Mouse (Mus musculus): ENCODE data around the gene Ajap1. TPM values are rescaled to one million over a fixed set of nuclear protein-coding genes. Genes with fewer than 3 reads are reported as not detected.

The Ajap1 gene
- polyA plus RNA-seq, 1 experiment = 18.6 TPM

DNA sequence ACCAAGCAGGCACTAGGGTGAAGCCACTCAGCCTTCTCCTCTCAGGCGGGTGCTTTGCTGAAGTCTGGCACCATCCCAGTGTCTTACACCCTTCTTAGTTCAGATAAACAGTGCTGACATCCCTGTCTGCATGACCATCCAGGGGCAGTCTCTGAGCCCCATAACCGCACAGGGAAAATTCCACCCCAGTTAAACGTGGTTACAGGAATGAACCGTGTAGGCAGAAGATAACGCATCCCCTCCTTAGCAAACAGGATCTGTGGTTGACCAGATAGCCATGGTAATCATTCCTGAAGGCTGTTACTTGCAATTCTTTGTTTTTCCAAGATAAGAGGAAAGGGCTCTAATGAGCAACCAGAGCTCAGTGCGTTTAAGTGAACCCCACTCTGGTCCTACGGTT lies 19.3 kb upstream of the Ajap1 start:
- Histone ChIP-seq H3K27me3 (ENCODE audit: control insufficient read depth, insufficient read depth, low read length) (no peaks in the 10 kb centered on the region), H3K4me3 (replicated peaks; ENCODE audit: insufficient read depth, low read depth, low read length) (no peak overlapping the region), H3K27ac (ENCODE audit: insufficient read depth, low read length) (no peak overlapping the region), H3K4me1 (ENCODE audit: control insufficient read depth, insufficient read depth, low read length) (no peaks in the 10 kb centered on the region)
- 86% methylated on average over 7 of the region's 7 CpGs for WGBS
- no peak for DNase-seq
- TF ChIP-seq POLR2A (IDR thresholded peaks at IDR 0.05; ENCODE audit: borderline replicate concordance, insufficient read depth, low read length) (no peak), CTCF (IDR thresholded peaks at IDR 0.05; ENCODE audit: borderline replicate concordance, insufficient read depth, low read depth, low read length) (no peak)

DNA sequence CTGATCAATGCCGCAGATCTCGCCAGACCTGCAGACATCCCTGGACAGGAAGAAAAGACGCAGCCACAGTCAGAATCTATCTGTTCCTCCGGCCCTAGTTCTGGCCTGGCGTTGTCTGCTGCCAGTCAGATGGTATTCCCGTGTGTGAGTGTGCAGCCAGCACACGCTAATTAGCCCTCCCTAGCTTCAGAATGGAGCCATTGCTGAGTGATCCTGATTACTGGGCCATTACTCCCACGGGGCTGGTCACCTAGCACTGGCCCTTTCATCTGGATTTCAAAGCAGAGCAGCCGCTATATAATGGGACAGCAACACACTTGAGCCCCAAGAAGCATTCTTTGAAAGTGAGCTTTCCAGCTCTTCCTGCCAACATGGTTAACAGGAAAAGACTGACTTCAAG lies 9.8 kb upstream of the Ajap1 start:
- H3K4me3 ChIP-seq (replicated peaks; ENCODE audit: insufficient read depth, low read depth, low read length) = no peak overlapping the region
- no peak overlapping the region for H3K27ac ChIP-seq (ENCODE audit: insufficient read depth, low read length)
- 50% methylated on average over 9 of the region's 9 CpGs for WGBS
- DNase-seq = no peak
- no peaks in the 10 kb centered on the region for H3K4me1 ChIP-seq (ENCODE audit: control insufficient read depth, insufficient read depth, low read length)
- TF ChIP-seq CTCF (IDR thresholded peaks at IDR 0.05; ENCODE audit: borderline replicate concordance, insufficient read depth, low read depth, low read length) = no peak
- no peak for TF ChIP-seq POLR2A (IDR thresholded peaks at IDR 0.05; ENCODE audit: borderline replicate concordance, insufficient read depth, low read length)
- no peaks in the 10 kb centered on the region for H3K27me3 ChIP-seq (ENCODE audit: control insufficient read depth, insufficient read depth, low read length)

DNA sequence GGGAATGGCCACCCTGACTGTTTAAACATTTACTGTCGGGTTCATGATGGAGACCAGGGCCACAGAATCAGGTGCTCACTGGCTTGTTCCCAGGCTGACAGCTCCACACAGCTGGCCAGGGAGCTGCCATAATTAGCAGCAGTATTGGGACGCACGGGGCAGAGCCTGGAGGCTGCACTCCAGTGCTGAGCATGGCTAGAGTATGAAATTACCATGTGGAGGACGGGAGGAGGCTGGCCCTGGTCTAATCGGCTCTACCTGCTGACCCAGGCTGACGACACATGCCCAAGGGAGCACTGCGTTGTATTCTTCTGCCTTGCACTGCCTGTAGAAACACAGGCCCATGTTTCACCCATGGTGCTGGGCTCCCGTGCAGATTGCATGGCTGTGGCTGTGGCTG lies 6.5 kb upstream of the Ajap1 start:
- H3K27me3 ChIP-seq (ENCODE audit: control insufficient read depth, insufficient read depth, low read length) = 0 out of 2 replicates have a peak, but pooled peaks cover 1% of the 10 kb centered on the region
- no peak overlapping the region for H3K27ac ChIP-seq (ENCODE audit: insufficient read depth, low read length)
- TF ChIP-seq POLR2A (IDR thresholded peaks at IDR 0.05; ENCODE audit: borderline replicate concordance, insufficient read depth, low read length) (no peak), CTCF (IDR thresholded peaks at IDR 0.05; ENCODE audit: borderline replicate concordance, insufficient read depth, low read depth, low read length) (no peak)
- no peak for DNase-seq
- WGBS = 82% methylated on average over 8 of the region's 8 CpGs
- no peaks in the 10 kb centered on the region for H3K4me1 ChIP-seq (ENCODE audit: control insufficient read depth, insufficient read depth, low read length)
- no peak overlapping the region for H3K4me3 ChIP-seq (replicated peaks; ENCODE audit: insufficient read depth, low read depth, low read length)

DNA sequence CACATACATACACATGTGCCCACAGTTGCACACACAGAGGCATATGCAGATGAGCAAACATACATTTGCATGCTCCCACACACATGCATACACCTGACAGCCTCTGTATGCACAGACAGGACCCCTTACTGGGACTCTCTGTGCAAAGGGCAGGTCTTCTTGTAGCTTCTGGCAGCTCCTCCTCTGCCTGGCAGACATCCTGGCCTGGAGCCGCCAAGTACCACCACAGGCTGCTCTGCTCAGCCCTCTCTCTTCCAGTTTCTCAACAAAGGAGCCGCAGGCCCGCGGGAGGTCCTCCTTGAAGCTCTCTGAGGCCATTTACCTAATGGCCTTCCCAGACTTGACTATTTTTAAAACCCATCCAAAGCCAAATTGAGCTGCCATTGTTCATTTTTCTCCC lies 3.3 kb upstream of the Ajap1 start:
- no peak overlapping the region for H3K27ac ChIP-seq (ENCODE audit: insufficient read depth, low read length)
- TF ChIP-seq CTCF (IDR thresholded peaks at IDR 0.05; ENCODE audit: borderline replicate concordance, insufficient read depth, low read depth, low read length) (no peak), POLR2A (IDR thresholded peaks at IDR 0.05; ENCODE audit: borderline replicate concordance, insufficient read depth, low read length) (no peak)
- DNase-seq = no peak
- no peak overlapping the region for H3K4me3 ChIP-seq (replicated peaks; ENCODE audit: insufficient read depth, low read depth, low read length)
- peaks cover 1% of the 10 kb centered on the region; the same call in 1 of the 2 replicates for H3K27me3 ChIP-seq (ENCODE audit: control insufficient read depth, insufficient read depth, low read length)
- 33% methylated on average over 4 of the region's 4 CpGs for WGBS
- no peaks in the 10 kb centered on the region for H3K4me1 ChIP-seq (ENCODE audit: control insufficient read depth, insufficient read depth, low read length)

DNA sequence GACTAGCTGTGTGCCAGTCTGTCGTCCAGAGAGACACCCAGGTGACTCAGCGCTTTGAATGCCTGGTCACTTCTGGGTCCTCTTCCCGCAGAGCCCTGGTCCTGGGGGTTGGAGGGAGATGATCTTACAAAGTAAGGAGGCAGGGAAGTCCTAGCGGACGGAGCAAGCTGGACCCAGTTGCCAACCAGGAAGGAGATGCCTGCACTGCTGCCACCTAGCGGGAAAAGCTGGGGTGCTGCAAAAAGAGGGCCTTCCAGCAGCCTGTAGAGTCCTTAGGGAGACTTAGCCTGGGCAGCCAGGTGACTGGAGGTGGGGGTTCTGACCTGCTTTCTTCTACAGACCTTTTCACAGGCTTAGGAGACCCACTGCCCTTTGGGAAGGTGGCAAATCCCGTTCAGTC lies 1.8 kb upstream of the Ajap1 start:
- Histone ChIP-seq H3K27ac (ENCODE audit: insufficient read depth, low read length) (no peak overlapping the region), H3K4me3 (replicated peaks; ENCODE audit: insufficient read depth, low read depth, low read length) (no peak overlapping the region), H3K27me3 (ENCODE audit: control insufficient read depth, insufficient read depth, low read length) (peaks cover 1% of the 10 kb centered on the region; the same call in 1 of the 2 replicates), H3K4me1 (ENCODE audit: control insufficient read depth, insufficient read depth, low read length) (no peaks in the 10 kb centered on the region)
- no peak for TF ChIP-seq POLR2A (IDR thresholded peaks at IDR 0.05; ENCODE audit: borderline replicate concordance, insufficient read depth, low read length)
- TF ChIP-seq CTCF (IDR thresholded peaks at IDR 0.05; ENCODE audit: borderline replicate concordance, insufficient read depth, low read depth, low read length) = peak; percentile 80
- 2% methylated on average over 7 of the region's 7 CpGs for WGBS
- DNase-seq = peak; percentile 68 to 80

DNA sequence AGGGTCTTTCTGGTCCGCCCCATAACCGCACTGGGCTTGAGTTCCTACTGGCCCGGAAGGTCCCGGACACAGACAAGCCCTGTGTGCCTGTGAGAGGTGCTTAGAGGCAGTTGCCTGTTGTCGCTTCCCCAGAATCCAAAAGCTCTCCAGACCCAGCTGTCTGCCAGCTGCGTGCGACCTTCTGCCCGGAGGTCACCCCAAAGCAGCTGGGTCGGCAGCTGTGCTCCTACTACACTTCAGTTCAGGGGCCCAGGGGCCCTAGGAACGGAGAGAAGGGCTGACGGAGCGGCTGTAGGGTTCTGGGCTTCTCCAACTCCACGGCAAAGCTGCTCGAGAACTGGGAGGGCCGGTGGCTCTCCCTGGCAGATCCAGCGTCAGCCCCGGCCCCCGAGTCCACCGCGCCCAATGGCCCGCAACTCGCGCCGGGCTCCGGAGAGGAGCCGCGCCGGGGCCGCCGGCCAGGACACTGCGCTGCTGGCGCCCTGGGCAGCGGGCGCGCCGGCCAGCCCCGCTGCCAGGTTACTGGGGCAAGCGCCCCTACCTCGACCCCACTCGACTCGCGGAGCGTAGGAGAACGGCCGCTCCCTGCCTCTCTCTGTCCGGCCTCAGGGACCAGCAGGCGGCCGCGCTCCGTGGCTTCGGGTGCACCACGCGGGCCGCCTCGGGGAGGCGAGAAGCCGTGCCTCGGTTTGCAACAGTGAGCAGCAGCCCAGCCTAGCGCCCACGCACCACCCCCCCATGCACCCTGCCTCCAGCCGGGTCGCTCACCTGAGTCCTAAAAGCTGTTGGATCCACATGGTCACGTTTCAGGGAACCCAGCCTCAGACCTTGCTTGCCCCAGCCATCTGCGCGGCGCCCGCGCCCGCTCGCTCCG lies 1.0 kb downstream of the Ajap1 start:
- no peak for DNase-seq
- Histone ChIP-seq H3K27me3 (ENCODE audit: control insufficient read depth, insufficient read depth, low read length) (peaks cover 1% of the 10 kb centered on the region; the same call in 1 of the 2 replicates), H3K4me1 (ENCODE audit: control insufficient read depth, insufficient read depth, low read length) (no peaks in the 10 kb centered on the region), H3K27ac (ENCODE audit: insufficient read depth, low read length) (no peak overlapping the region), H3K4me3 (replicated peaks; ENCODE audit: insufficient read depth, low read depth, low read length) (peak overlapping the region; percentile 47)
- WGBS = 2% methylated on average over 69 of the region's 71 CpGs
- no peak for TF ChIP-seq CTCF (IDR thresholded peaks at IDR 0.05; ENCODE audit: borderline replicate concordance, insufficient read depth, low read depth, low read length)

DNA sequence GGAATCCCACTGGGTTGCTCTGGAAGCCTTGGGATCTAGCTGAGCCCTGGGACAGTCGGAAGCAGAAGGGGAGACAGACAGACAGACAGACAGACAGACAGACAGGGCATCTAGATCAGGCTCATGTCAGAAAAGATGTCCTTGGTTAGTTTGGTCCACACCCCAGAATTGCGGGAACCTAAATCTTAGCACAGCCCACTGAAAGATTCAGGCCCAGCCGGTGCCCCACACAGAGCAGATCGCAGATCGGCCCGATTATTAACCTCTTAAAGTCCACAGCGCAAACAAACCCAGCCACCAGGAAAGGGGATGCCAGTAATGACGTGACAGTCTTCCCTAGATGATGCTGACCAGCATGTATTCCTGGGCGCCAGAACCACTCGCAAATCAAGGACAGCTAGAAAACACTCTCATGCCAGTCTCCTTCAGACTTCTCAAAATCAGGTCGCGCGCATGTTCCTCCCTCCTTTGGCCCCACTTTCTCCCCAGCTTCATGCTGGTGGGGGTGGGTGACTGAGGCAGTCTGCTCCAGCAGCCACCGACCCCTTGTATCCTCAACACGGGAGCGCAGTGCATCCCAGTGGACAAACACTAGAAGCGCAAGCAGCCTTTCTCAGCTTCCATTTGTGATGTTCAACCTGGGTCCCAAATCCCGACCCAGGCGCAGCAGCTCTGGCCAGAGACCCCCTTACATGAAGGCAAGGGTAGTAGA lies 1.9 kb downstream of the Ajap1 start:
- no peaks in the 10 kb centered on the region for H3K4me1 ChIP-seq (ENCODE audit: control insufficient read depth, insufficient read depth, low read length)
- WGBS = 5% methylated on average over 19 of the region's 19 CpGs
- peak overlapping the region; percentile 42 for H3K4me3 ChIP-seq (replicated peaks; ENCODE audit: insufficient read depth, low read depth, low read length)
- no peaks in the 10 kb centered on the region; the same call in 1 of the 2 replicates for H3K27me3 ChIP-seq (ENCODE audit: control insufficient read depth, insufficient read depth, low read length)
- no peak overlapping the region for H3K27ac ChIP-seq (ENCODE audit: insufficient read depth, low read length)
- DNase-seq = peak; percentile 42 to 50
- TF ChIP-seq POLR2A (IDR thresholded peaks at IDR 0.05; ENCODE audit: borderline replicate concordance, insufficient read depth, low read length) (no peak), CTCF (IDR thresholded peaks at IDR 0.05; ENCODE audit: borderline replicate concordance, insufficient read depth, low read depth, low read length) (peak; percentile 80)
